Mouse (Mus musculus) ES-Bruce4 (cell line): ENCODE data around the gene Disc1. TPM values are rescaled to one million over a fixed set of nuclear protein-coding genes. Genes with fewer than 3 reads are reported as not detected.

Source experiments
- H3K27ac ChIP-seq: 2 replicates; pipeline ENCODE4 v1.5.1; 2012; ENCODE audit warnings: low read length, inconsistent platforms; ENCODE audit not compliant: insufficient read depth
- H3K27me3 ChIP-seq: 2 replicates; pipeline ENCODE4 v1.6.1; 2012; ENCODE audit warnings: mild to moderate bottlenecking, low read length, inconsistent platforms; ENCODE audit not compliant: control insufficient read depth, poor library complexity, insufficient read depth, severe bottlenecking
- H3K36me3 ChIP-seq: 2 replicates; pipeline ENCODE4 v1.6.1; 2012; ENCODE audit warnings: inconsistent platforms, mild to moderate bottlenecking, low read length, moderate library complexity; ENCODE audit not compliant: control insufficient read depth, poor library complexity, insufficient read depth, severe bottlenecking
- H3K4me1 ChIP-seq: one replicate; pipeline ENCODE4 v1.8.1; 2011; ENCODE audit warnings: low read length; ENCODE audit not compliant: control insufficient read depth, insufficient read depth
- H3K4me3 ChIP-seq: 2 replicates; pipeline ENCODE4 v1.5.1; 2011; ENCODE audit warnings: low read depth, mild to moderate bottlenecking, low read length
- H3K9ac ChIP-seq: 2 replicates; pipeline ENCODE4 v1.6.1; 2012; ENCODE audit warnings: low read depth, mild to moderate bottlenecking, inconsistent platforms; ENCODE audit not compliant: poor library complexity, severe bottlenecking
- H3K9me3 ChIP-seq: replicated peaks from 2 replicates; pipeline ENCODE4 v1.6.1; 2012; ENCODE audit warnings: mild to moderate bottlenecking, low read length, inconsistent platforms; ENCODE audit not compliant: control insufficient read depth, poor library complexity, insufficient read depth, severe bottlenecking
- CTCF ChIP-seq: IDR thresholded peaks from one replicate; pipeline ENCODE4 v1.8.1; 2011; ENCODE audit warnings: low read depth, low read length
- EP300 ChIP-seq: IDR thresholded peaks from 2 replicates; pipeline ENCODE4 v1.6.1; 2011; ENCODE audit warnings: low read depth, low read length; ENCODE audit not compliant: insufficient read depth
- POLR2A ChIP-seq: IDR thresholded peaks from one replicate; pipeline ENCODE4 v1.8.1; 2011; ENCODE audit warnings: low read length; ENCODE audit not compliant: insufficient read depth
- polyA plus RNA-seq: library from polyadenylated mRNA; stranded (reverse); fragments of >200 nt; gene quantifications from 2 replicates; pipeline ENCODE4 v1.2.4, GENCODE M21; 2011; ENCODE audit warnings: low read depth; ENCODE audit not compliant: missing spikeins, insufficient read depth, insufficient read length

The Disc1 gene
- polyA plus RNA-seq, 1 experiment: not detected

DNA sequence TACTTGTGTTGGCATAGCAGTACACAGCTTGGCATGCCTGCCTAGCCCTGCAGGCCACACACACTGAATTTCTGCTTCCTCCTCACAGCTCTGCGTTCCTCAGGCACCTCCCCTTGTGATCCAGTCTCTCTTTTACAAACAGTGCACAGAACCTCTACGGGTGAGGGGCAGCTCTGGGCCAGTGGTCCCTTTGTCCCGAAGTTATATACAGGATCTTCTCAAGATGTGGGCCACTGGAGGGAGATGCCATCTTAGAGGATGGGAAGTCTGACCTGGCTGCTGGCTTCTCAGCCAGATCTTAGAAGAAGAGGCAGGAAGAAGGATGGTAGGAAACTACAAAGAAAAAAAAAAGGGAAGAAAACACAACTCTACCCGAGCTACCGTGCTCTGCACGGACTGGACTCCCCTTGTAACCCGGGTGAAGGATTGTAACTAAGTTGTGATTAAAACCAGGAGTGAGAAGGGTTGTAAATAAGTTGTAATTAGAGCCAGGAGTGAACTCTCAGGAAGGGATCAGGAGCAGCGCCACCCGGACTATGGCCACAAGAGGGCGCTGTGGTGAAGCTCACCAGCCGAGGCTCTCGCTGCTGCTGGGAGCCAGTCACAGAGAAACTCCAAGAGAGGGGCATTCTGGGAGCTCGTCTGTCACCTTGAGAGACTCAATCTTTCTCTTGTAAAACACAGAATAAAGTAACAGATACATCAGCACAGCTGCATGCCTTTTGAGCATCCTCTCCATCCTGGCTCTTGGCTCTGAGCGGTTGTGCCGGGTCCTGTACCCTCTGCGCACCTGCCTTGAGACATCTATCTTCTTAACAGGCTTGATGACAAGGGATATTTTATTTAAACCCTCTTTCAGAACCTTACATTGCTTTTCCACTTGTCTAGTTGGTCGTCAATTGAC is 129.8 kb downstream of the Disc1 start:
- TF ChIP-seq EP300 (0 out of 2 replicates have a peak, but pooled peaks have one; percentile 23), CTCF (peak; percentile 95), POLR2A (no peak)
- H3K4me1 ChIP-seq: no peaks in the 10 kb centered on the region
- H3K27me3 ChIP-seq: no peaks in the 10 kb centered on the region
- H3K9ac ChIP-seq: no peak overlapping the region
- H3K36me3 ChIP-seq: no peaks in the 10 kb centered on the region
- H3K27ac ChIP-seq: no peak overlapping the region
- H3K4me3 ChIP-seq: no peak overlapping the region
- no peaks in the 10 kb centered on the region for H3K9me3 ChIP-seq

DNA sequence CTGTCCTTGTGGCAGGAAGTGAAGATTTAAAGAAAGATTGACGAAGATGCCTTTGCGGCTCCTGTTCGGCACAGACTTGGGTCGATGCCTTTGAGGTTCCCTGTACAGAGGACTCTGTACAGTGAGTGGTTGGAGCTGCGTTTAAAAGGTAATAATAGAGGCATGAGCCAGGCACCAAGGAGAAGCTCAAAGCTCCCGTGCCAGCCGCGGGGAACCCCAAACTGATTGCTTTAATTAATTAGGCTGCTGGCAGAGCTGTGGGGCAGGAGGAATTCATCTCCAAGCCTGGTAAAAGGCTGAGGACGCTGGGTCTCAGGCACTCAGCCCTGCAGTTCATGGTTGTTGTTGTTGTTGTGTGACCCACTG is 130.4 kb downstream of the Disc1 start:
- TF ChIP-seq EP300 (no peak), CTCF (no peak), POLR2A (no peak)
- no peaks in the 10 kb centered on the region for H3K27me3 ChIP-seq
- H3K4me1 ChIP-seq: no peaks in the 10 kb centered on the region
- no peak overlapping the region for H3K27ac ChIP-seq
- H3K36me3 ChIP-seq: no peaks in the 10 kb centered on the region
- H3K4me3 ChIP-seq: no peak overlapping the region
- no peak overlapping the region for H3K9ac ChIP-seq
- H3K9me3 ChIP-seq: no peaks in the 10 kb centered on the region

DNA sequence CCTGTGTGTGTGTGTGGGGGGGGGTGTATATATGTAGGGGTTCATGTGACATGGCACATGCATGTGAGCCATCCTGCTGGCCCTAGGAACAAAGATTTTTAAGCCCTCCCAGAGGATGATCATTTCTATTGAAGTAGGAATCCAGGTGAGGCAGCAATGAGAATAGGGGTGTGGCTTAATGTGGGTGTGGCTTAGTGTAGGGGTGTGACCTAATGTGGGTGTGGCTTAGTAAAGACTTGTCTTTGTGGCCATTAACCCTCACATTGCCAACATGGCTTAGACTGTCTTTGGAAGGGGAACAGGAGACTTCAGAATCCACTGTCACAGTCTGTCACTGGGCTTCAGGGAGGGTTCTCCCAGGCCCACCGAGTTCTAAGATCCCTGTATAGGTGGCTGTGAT is 130.9 kb downstream of the Disc1 start:
- H3K4me1 ChIP-seq: no peaks in the 10 kb centered on the region
- H3K27ac ChIP-seq: no peak overlapping the region
- H3K9ac ChIP-seq: no peak overlapping the region
- H3K27me3 ChIP-seq: no peaks in the 10 kb centered on the region
- no peak overlapping the region for H3K4me3 ChIP-seq
- H3K9me3 ChIP-seq: no peaks in the 10 kb centered on the region
- no peaks in the 10 kb centered on the region for H3K36me3 ChIP-seq
- no peak for TF ChIP-seq CTCF
- no peak for TF ChIP-seq EP300
- no peak for TF ChIP-seq POLR2A

DNA sequence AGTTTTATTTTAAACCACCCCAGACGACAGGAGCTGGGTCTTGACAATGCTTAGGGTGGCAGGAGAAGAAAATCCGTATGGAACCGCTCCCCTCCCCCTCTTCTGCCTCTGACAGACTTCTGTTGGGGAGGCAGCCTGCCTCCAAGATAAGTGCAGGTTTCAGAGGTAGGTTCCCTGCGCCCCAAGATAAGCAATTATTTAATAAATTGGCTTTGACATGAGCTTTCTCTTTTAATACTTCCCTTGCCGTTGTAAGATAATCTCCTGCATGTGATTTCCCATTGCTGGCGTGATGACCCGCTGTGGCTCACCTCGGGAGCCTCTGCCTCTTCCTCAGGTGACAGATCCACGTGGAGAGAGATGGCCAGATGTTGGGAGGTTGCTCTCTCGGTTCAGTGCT is 133.0 kb downstream of the Disc1 start:
- Histone ChIP-seq H3K36me3 (no peaks in the 10 kb centered on the region), H3K9me3 (no peaks in the 10 kb centered on the region), H3K9ac (no peak overlapping the region), H3K27me3 (no peaks in the 10 kb centered on the region), H3K27ac (no peak overlapping the region), H3K4me1 (no peaks in the 10 kb centered on the region), H3K4me3 (no peak overlapping the region)
- TF ChIP-seq EP300 (no peak), POLR2A (no peak), CTCF (no peak)

DNA sequence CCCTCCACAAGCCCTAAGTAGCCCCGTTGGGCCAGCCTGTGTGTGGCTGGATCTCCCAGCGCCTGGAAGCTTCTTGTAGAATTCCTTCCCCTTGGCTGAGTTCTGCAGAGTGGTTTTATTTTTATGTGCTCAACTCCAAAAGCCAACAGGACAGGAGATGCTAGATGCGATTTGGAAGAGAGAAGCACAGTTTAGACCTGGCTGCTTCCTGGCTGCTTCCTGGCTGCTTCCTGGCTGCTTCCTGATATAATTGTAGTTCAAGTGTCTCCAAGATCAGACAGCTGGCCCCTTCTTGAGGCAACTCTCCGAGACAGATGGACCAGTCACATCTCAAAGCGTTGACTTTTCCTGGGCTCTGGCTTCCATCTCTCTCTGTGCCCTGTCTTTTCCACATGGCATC is 139.7 kb downstream of the Disc1 start:
- Histone ChIP-seq H3K27me3 (no peaks in the 10 kb centered on the region), H3K4me3 (no peak overlapping the region), H3K27ac (no peak overlapping the region), H3K9me3 (no peaks in the 10 kb centered on the region), H3K4me1 (no peaks in the 10 kb centered on the region), H3K36me3 (no peaks in the 10 kb centered on the region), H3K9ac (no peak overlapping the region)
- TF ChIP-seq CTCF (no peak), POLR2A (no peak), EP300 (no peak)

DNA sequence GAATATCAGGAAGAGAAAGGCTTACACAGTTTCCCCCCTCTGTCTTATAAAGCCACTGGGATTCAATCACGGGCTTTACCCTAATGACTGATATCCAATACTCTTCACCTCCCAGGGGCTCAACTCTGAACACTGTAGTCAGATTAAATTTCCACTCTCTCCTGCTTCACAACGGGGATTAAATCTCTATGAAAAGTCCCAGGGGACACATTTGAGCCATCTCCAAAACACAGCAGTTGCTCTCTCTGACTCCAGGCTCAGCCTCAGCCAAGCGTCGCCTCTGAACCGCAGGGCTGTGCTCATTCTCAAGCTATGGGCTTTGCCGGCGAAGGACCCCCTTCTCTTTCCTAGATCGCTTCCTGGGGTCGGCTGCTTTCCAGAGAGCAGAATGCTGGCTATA is 141.1 kb downstream of the Disc1 start:
- no peaks in the 10 kb centered on the region for H3K4me1 ChIP-seq
- no peak overlapping the region for H3K9ac ChIP-seq
- H3K9me3 ChIP-seq: no peaks in the 10 kb centered on the region
- no peak overlapping the region for H3K4me3 ChIP-seq
- H3K27ac ChIP-seq: no peak overlapping the region
- no peaks in the 10 kb centered on the region for H3K36me3 ChIP-seq
- no peak for TF ChIP-seq POLR2A
- TF ChIP-seq CTCF: no peak
- no peak for TF ChIP-seq EP300
- H3K27me3 ChIP-seq: no peaks in the 10 kb centered on the region
